Mouse (Mus musculus) splenic B cell, adult 2 months (primary cell): ENCODE results near the gene Irx3.

Source experiments
- DNase-seq: peaks from one replicate; pipeline ENCODE4 v3.0.0-alpha.2; 2011; ENCODE audit warnings: low read depth, low spot score
- H3K27me3 ChIP-seq: 2 replicates; pipeline ENCODE4 v1.6.1; 2012; ENCODE audit warnings: mild to moderate bottlenecking, low read length, moderate library complexity, mixed read lengths; ENCODE audit not compliant: control insufficient read depth, poor library complexity, insufficient read depth, severe bottlenecking
- H3K36me3 ChIP-seq: 2 replicates; pipeline ENCODE4 v1.6.1; 2012; ENCODE audit warnings: mild to moderate bottlenecking, low read length, moderate library complexity, mixed read lengths; ENCODE audit not compliant: control insufficient read depth, poor library complexity, insufficient read depth, severe bottlenecking

The Irx3 gene

GRCm38 (mm10) chr8:91801839-91802238 is at the start of gene Irx3:
TSS of gene Irx3 (minus strand) at chr8:91802067.
- DNase-seq, result no peak
- Histone ChIP-seq H3K36me3 (no peaks in the 10 kb centered on the region), H3K27me3 (peaks cover 2% of the 10 kb centered on the region; the same call in 1 of the 2 replicates)

GRCm38 (mm10) chr8:91851359-91851758 is 49.5 kb upstream of the Irx3 start:
- DNase-seq, result no peak
- Histone ChIP-seq H3K27me3 (no peaks in the 10 kb centered on the region), H3K36me3 (no peaks in the 10 kb centered on the region)

DNA sequence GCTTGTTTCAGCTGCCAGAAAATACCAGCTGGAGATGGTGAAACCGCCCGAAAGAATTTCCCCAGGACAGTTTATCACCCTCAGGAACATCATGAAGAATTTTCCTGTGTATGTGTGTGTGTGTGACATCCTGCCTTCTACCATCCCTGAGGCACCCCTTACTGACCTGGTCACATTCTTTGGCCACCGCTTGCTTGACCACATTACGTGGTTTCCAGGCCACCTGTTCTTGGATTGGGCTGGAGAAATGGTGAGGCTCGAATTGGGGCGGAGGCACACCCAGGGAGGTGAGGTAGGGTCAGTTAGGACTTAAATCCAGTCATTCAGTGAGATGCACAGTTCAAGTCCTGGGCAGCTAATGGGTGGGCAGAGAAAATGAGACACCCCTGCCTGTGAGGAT is 48.1 kb upstream of the Irx3 start:
- DNase-seq, result no peak
- no peaks in the 10 kb centered on the region for H3K27me3 ChIP-seq
- H3K36me3 ChIP-seq, result no peaks in the 10 kb centered on the region

- Histone ChIP-seq H3K36me3 (no peaks in the 10 kb centered on the region), H3K27me3 (no peaks in the 10 kb centered on the region)
- no peak for DNase-seq
These were observed 47.7 kb upstream of the Irx3 start for GRCm38 (mm10) chr8:91849529-91849928.

- no peak for DNase-seq
- no peaks in the 10 kb centered on the region for H3K36me3 ChIP-seq
- H3K27me3 ChIP-seq, result no peaks in the 10 kb centered on the region
These were observed 43.8 kb upstream of the Irx3 start for GRCm38 (mm10) chr8:91845641-91846040.

GRCm38 (mm10) chr8:91837131-91837530 is 35.3 kb upstream of the Irx3 start:
- DNase-seq, result no peak
- H3K27me3 ChIP-seq, result no peaks in the 10 kb centered on the region
- no peaks in the 10 kb centered on the region for H3K36me3 ChIP-seq

- H3K36me3 ChIP-seq, result no peaks in the 10 kb centered on the region
- no peak for DNase-seq
- no peaks in the 10 kb centered on the region for H3K27me3 ChIP-seq
These were observed 34.8 kb upstream of the Irx3 start for GRCm38 (mm10) chr8:91836685-91837084.

- Histone ChIP-seq H3K27me3 (no peaks in the 10 kb centered on the region), H3K36me3 (no peaks in the 10 kb centered on the region)
- no peak for DNase-seq
These were observed 25.8 kb upstream of the Irx3 start for GRCm38 (mm10) chr8:91827661-91828060.

GRCm38 (mm10) chr8:91827192-91827591 is 25.3 kb upstream of the Irx3 start:
- Histone ChIP-seq H3K36me3 (no peaks in the 10 kb centered on the region), H3K27me3 (no peaks in the 10 kb centered on the region)
- no peak for DNase-seq

GRCm38 (mm10) chr8:91823357-91823756 is 21.5 kb upstream of the Irx3 start:
- no peak for DNase-seq
- no peaks in the 10 kb centered on the region for H3K27me3 ChIP-seq

DNA sequence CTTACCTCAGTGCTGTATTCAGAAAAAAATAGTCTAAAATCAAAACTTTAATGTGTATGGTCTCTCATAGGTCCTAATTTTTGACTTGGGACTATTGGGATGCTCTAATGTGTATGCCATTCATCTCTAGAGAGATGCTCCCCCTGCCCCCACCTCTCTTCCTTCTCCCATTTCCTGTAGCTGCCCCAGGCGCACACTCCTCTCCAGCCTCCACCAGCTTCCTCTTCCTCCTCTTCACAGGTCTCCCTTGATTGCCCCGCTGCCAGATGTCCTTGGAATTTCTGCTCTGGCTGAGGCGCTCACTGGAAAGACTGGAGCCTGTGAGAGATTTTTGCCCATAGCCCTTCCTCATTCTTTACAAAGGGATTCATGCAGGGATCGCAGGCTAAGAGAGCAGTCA is 20.9 kb upstream of the Irx3 start:
- no peak for DNase-seq
- no peaks in the 10 kb centered on the region for H3K36me3 ChIP-seq
- no peaks in the 10 kb centered on the region for H3K27me3 ChIP-seq

More at GRCm38 (mm10) chr8:91823357-91823756, 21.5 kb upstream of the Irx3 start:
- no peaks in the 10 kb centered on the region for H3K36me3 ChIP-seq

GRCm38 (mm10) chr8:91821976-91822375 is 20.1 kb upstream of the Irx3 start:
- Histone ChIP-seq H3K36me3 (no peaks in the 10 kb centered on the region), H3K27me3 (no peaks in the 10 kb centered on the region)
- DNase-seq, result no peak

DNA sequence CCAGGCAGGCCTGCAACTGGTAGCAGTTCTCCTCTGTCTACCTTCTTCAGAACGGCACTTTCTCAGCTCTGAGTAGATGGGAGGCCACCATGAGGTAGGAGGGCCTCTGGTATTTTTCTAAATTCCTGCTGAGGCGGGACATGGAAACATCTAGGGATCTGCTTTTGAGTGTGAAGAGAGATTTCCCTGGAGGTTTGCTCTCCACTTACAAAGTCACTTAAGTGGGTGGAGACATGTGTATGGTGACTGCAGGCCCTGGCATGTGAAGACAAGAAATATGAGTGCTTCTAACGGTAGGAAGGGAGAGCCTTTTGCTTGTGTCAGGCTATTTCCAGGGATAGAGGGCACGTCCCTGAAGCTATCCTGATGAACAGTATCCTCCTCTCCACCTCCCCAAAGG is 17.9 kb upstream of the Irx3 start:
- no peak for DNase-seq
- no peaks in the 10 kb centered on the region for H3K27me3 ChIP-seq
- no peaks in the 10 kb centered on the region for H3K36me3 ChIP-seq

GRCm38 (mm10) chr8:91818784-91819183 is 16.9 kb upstream of the Irx3 start:
- H3K27me3 ChIP-seq, result no peaks in the 10 kb centered on the region
- DNase-seq, result no peak
- no peaks in the 10 kb centered on the region for H3K36me3 ChIP-seq

GRCm38 (mm10) chr8:91814106-91814505 is 12.2 kb upstream of the Irx3 start:
- DNase-seq, result no peak
- H3K36me3 ChIP-seq, result no peaks in the 10 kb centered on the region
- no peaks in the 10 kb centered on the region for H3K27me3 ChIP-seq

DNA sequence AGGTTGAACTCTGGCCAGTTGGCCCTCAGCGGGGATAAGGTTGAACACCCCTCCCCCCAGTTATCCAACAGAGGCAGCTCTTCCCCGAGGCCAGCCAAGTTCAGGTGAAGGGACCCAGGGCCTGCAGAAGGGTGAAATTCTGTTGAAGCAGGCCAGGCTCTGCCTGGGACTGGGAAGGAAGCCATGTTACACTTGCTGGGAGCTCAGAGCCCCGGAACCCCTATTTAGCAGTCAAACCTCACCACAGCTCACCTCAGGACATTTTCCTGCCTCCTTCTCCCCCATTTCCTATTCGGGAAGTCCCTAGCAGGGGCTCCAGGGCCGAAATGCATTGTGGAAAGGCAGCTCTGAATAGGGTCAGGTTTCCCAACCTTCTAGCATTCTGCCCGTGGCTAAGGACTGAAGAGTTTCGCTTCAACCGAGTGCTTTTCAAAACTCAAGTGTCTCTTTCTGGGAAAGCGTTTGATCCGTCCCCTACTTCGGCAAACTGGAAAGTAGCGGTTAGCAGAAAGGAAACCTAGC is 4.9 kb upstream of the Irx3 start:
- H3K27me3 ChIP-seq, result 0 out of 2 replicates have a peak, but pooled peaks cover 2% of the 10 kb centered on the region
- H3K36me3 ChIP-seq, result no peaks in the 10 kb centered on the region
- no peak for DNase-seq
